Mouse (Mus musculus): Measurements from ENCODE around the gene Tgm4. TPM values are rescaled to one million over a fixed set of nuclear protein-coding genes. Genes with fewer than 3 reads are reported as not detected.
A peak's percentile ranks its signal among the peaks of the same experiment; 100 is the strongest.

Gene Tgm4
- not detected for total RNA-seq (2021)

DNA sequence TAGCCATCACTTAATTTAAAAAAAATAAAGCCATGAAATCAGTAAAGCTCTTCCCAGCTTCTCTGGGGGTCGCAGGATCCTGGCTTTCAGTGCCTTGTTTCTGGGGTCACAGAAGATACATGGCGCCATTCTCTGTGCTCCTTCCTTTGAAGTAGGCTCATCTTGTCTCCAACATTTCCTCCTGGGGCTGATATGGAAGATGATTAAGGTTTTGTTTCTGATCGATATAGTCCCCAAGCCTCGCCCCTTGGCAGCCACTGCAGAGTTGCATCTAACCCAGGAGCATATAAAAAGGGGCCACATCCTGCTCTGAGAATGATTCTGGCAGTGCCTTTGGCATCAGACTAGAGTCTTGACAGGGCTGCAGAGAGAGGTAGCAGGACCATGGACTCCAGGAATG, at the start of gene Tgm4:
TSS of gene Tgm4 (plus strand) at position 301 of the 400 bp plus-strand sequence.
- intact Hi-C loops (cut with DNase I) = no loop called here
- DNase-seq = no peak

DNA sequence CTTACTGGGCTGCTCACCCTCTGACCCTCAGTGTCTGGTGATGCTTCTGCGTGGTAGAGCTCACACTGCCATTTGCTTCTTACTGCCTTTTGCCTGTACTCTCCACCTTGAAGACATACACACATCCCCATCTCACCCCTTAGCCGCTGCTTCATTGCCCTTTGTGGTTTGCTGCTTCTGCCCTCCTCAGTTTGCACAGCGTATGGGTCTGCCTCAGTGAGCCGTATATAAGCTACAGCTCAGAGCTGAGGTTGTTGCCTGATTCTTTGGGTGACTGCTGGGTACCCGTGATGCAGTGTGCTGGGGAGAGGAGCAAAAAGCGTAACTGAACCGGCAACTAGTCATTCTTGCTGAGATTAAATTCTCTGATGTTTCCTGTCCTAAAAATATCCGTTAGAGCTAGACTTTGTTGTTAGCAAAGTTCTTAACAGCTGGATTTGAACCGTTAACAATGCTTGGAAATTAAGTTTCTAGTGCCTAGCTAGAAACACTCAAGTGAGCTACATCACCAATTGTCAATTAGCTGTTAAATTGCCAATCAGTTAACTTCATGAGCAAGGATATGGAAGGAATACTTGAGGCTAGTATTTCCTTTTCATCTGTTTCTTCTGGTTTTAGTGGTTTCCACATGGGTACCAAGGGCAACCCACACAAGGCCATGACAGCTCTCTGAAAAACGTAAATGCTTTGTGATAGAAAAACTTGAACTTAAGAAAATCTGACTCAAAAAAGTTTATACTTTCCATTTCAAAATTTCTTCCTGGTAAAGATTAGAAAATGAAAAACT, 35.9 kb upstream of the Tgm4 start:
- no peak for DNase-seq
- intact Hi-C loops (cut with DNase I) = no loop called here

DNA sequence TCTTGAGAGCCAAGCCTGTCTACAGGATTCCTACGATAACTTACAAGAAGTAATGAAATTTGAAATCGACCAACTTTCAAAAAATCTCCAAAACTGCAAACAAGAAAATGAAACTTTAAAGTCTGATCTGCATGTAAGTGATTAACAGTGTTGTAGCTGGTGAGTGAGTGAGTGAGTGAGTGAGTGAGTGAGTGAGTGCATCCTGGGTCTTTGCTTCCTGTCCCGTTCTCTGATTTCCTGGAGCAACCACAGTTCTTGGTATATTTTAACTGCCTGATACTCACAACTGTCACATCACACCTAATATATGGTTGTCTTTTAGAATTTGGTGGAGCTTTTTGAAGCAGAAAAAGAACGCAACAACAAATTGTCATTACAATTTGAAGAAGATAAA, 35.3 kb upstream of the Tgm4 start:
- no peak for DNase-seq
- intact Hi-C loops (cut with DNase I) = no loop called here

GRCm38 (mm10) chr9:123004718-123005117, 29.8 kb upstream of the Tgm4 start:
- intact Hi-C loops (cut with DNase I) = no loop called here
- no peak for DNase-seq

DNA sequence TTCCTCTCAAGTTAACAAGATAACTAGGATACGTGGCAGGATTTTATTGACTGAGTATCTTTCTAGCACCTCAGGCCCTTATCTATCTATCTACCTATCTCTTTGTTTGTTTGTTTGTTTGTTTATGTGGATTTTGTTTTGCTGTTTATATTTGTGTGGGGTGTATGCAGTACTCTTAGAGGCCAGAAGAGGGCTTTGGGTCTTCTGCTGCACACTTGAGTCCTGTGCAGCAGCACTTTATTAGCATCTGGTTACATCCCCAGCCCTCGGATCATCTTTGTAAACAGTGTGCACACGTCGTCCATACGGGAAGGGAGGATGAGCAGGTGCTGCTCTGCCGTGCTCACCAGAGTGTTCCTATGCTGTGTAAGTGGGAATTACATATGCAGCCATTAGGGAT, 28.5 kb upstream of the Tgm4 start:
- DNase-seq = no peak
- intact Hi-C loops (cut with DNase I) = no loop called here

GRCm38 (mm10) chr9:123020995-123021631, 13.4 kb upstream of the Tgm4 start, which contains the start of gene Tmem42:
Tmem42 (plus strand) TSS chr9:123021326.
- intact Hi-C loops (cut with DNase I) = loop anchor here (5.0 kb wide), 1 partner anchor 91 kb away; the partner anchor contains the start of genes Exosc7 and Zdhhc3
- peak; percentile 89 to 91 for DNase-seq

- DNase-seq = no peak
- intact Hi-C loops (cut with DNase I) = loop anchor here (5.0 kb wide), 1 partner anchor 90 kb away; the partner anchor contains the start of genes Exosc7 and Zdhhc3
Measured at GRCm38 (mm10) chr9:123021636-123022379, 12.7 kb upstream of the Tgm4 start.

GRCm38 (mm10) chr9:123024201-123024600, 10.3 kb upstream of the Tgm4 start:
- intact Hi-C loops (cut with DNase I) = loop anchor here (5.0 kb wide), 1 partner anchor 88 kb away; the partner anchor contains the start of genes Exosc7 and Zdhhc3
- no peak for DNase-seq

DNA sequence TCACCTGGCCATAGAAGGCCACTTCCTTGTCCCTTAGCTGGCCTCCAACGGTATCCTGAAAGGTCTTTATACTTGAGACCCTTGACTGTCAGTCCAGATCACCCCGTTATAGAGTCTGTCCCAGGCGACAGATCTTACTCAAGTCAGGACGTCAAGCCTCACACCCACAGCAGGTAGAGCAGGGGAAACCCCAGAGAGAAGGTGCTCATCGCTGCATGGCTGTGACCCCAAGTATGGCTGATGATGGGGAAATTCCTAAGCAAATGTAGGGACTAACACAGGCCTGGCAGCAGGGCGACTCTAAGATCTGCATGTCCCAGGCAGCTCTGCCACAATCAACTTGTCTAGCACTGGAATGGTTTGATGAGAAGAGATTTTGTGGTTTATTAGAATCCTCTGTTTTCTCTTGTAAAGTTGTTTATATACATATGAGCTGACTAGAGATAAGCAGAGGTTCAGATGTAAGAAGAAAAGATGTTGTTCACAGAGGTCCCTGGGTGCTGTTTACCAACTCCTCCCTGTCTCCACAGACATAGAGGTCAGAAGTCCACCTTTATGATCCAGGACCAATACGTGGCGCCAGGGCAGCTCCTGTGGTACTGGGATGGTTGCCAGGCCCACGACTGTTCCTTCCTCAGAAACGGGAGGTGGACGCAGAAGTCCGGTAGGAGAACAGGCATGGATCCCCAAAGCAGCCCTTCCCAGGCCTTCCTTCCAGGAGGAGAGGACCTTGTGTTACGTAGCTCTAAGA, 2.9 kb upstream of the Tgm4 start:
- intact Hi-C loops (cut with DNase I) = no loop called here

GRCm38 (mm10) chr9:123047665-123048064, 13.1 kb downstream of the Tgm4 start:
- intact Hi-C loops (cut with DNase I) = no loop called here

More for the DNA sequence above, 2.9 kb upstream of the Tgm4 start:
- DNase-seq = no peak

GRCm38 (mm10) chr9:123058724-123059292, 24.3 kb downstream of the Tgm4 start:
- no peak for DNase-seq
- intact Hi-C loops (cut with DNase I) = no loop called here

More at GRCm38 (mm10) chr9:123047665-123048064, 13.1 kb downstream of the Tgm4 start:
- no peak for DNase-seq

GRCm38 (mm10) chr9:123060172-123060571, 25.6 kb downstream of the Tgm4 start:
- DNase-seq = no peak
- intact Hi-C loops (cut with DNase I) = no loop called here

GRCm38 (mm10) chr9:123079149-123079548, 44.6 kb downstream of the Tgm4 start:
- intact Hi-C loops (cut with DNase I) = loop anchor here (10.0 kb wide), 1 partner anchor 344 kb away; no protein-coding TSS in a partner anchor
- DNase-seq = no peak

DNA sequence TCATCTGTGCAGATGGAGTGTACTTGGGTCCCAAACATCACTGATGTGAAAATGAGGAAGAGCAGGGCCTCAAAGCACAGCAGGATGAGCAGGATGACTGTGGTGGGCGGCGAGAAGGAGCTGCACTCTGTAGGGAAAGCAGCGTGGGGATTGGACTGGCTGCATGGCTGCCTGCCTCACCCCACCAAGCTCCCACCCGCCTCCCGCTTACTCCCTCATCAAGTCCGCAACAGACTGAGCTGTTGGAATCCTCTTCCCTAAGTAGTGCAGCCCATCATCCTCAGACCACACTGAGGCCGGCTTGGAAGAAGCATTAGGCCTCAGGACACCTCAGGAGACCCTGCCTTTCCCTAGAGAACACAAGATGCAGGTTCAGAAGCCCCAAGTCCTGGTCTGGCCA, 45.8 kb downstream of the Tgm4 start:
- intact Hi-C loops (cut with DNase I) = no loop called here
- DNase-seq = no peak

- intact Hi-C loops (cut with DNase I) = no loop called here
- no peak for DNase-seq
Measured at GRCm38 (mm10) chr9:123080796-123081195, 46.3 kb downstream of the Tgm4 start.

- intact Hi-C loops (cut with DNase I) = no loop called here
- DNase-seq = no peak
Measured at GRCm38 (mm10) chr9:123085373-123085772, 50.8 kb downstream of the Tgm4 start.

DNA sequence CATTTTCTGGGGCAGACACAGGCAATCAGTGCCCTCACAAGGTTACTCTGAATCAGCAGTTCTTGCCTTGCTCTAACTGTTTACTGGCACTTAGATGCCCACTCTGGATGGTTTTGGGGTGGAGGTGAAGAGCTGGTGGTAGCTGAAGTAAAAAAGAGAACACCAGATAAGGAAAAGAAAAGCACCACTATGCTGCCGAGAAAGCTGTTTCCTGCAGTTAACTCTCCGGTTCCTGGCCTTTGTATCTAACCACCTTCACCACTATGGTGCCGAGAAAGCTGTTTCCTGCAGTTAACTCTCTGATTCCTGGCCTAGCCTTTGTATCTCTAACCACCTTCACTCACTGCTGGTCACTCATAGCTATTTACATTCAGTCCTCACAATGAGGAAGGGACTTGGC, 53.0 kb downstream of the Tgm4 start:
- no peak for DNase-seq
- intact Hi-C loops (cut with DNase I) = no loop called here

DNA sequence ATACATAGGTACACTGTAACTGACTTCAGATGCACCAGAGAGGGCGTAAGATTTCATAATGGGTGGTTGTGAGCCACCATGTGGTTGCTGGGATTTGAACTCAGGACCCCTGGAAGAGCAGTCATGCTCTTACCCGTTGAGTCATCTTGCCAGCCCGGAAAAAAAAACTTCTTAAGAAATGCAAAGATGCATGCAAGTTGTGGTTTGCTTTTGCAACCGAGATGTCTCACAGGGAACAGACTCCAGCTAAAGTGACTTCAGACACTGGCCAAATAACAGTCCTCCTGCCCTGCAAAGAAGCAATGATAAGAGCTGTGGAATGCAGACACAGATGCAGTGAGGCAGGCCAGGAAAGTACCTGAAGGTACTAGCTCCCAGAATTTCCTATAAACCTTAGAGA, 56.3 kb downstream of the Tgm4 start:
- no peak for DNase-seq
- intact Hi-C loops (cut with DNase I) = no loop called here

GRCm38 (mm10) chr9:123099631-123100455, 65.3 kb downstream of the Tgm4 start:
- no peak for DNase-seq
- intact Hi-C loops (cut with DNase I) = no loop called here
